Mouse (Mus musculus) layer of hippocampus, adult 9-11 months (tissue): ENCODE measurements around the gene Nell1.

ENCODE experiments used
- DNase-seq: peaks from one replicate; pipeline ENCODE4 v3.0.0; 2022

Gene Nell1

DNA sequence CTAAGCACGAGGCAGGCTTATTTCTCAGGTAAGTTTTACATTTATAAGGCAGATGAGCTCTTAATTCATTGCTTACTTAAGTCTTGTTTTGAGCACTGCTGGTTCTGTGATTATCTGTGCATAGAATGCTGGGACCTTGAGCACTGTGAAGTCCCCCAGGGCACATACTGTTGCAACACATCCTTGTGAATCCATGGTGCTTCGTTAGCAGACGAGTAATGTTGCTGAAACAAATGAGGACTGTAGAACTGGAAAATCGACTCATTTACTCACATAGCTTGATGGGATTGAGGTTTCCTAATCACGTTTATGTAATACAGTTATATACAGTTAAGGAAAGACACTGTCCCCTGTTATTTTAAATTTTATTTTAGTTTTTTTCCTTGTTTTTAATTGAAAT lies 364.1 kb downstream of the Nell1 start:
- no peak for DNase-seq

DNA sequence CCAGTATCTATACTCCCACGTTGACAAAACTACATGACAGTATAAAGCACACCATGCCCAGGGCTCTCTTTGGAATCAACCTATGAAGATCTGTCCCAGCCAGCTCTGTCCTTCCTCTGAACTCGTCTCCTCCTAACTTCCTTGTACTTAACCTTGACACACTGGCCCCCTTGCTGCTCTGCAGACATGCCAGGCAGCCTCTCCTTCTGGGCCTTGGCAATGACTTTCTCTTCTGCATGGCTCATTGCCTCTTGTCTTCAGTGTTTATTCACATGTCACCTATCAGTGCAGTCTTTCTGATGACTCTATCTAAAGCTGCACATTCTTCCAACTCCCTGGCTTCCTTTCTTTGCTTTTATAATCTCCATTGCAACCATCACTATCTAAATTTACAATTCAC lies 376.9 kb downstream of the Nell1 start:
- no peak for DNase-seq

DNA sequence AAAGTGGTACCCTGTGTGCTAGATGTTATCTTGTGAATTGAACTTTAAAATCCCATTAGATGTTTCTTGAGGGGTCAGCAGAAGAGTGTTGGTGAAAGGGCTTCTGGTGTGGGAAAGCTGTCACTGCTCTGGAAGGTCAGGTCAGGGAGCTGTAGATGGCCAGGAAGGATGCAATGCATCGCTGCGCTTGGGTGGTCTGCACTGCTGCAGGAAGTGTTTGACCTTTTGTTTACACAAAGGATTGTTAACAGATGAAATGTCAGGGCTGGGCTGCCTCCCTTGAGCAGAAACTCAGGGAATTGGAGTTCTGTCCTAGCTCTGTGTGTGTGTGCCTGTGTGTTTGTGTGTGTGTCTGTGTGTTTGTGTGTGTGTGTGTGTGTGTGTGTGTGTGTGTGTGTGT lies 382.5 kb downstream of the Nell1 start:
- DNase-seq: no peak

DNA sequence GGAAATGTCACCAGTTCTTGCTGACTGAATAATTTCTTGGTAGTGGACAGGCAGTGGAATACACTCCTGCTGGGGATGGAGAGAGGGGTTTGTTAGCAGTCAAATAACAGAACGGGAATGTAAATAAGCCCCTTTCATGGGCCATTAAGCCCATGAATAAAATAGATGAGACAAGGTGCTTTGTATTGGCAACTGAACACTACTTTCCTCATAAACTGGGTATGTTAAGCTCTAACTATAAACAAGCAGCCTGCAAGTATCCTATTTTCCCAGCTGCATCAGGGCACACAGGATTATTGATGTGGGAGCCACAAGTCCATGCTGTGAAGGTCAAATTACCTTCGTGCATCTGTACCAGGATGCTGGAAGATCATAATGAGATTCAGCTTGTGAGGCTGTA lies 387.4 kb downstream of the Nell1 start:
- no peak for DNase-seq

DNA sequence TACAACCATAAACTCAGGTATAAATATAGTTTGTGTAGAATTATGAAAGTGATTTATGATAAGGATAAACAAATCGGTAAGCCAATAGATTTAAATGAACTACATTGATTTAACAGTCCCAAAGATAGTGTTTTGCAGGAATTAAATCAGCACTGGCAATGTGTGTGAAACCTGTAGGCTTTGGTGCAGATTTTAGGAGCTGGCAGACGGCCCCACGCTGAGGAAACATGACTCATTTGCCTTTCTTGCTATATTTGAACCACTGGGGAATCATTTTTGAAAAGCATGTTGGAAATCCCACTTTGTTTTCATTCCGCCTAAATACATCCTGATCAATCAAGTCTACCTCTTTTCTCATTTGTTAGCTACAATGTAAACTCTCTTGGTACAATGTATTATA lies 400.2 kb downstream of the Nell1 start:
- peak; percentile 80 for DNase-seq

- DNase-seq: no peak
Measured at GRCm38 (mm10) chr7:50410421-50410820, 435.8 kb downstream of the Nell1 start.

DNA sequence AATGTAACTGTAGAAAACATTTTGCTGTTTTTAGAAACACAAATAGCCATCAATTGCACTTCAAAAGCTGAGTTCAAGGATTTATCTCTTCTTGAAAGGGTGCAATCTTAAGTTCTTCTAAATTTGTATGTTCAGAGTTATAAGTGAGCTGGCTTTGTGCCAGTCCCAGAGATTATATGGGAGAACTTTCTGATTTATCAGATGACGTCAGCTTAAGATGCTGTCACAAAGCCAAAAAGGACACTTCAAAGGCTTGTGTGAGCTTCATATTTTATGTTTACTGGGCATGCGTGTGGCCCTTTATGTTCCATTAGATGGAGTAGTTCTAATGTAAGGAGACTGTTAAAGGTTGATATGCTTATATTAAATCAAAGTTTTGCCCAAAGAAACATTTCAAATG lies 445.3 kb downstream of the Nell1 start:
- DNase-seq: no peak

DNA sequence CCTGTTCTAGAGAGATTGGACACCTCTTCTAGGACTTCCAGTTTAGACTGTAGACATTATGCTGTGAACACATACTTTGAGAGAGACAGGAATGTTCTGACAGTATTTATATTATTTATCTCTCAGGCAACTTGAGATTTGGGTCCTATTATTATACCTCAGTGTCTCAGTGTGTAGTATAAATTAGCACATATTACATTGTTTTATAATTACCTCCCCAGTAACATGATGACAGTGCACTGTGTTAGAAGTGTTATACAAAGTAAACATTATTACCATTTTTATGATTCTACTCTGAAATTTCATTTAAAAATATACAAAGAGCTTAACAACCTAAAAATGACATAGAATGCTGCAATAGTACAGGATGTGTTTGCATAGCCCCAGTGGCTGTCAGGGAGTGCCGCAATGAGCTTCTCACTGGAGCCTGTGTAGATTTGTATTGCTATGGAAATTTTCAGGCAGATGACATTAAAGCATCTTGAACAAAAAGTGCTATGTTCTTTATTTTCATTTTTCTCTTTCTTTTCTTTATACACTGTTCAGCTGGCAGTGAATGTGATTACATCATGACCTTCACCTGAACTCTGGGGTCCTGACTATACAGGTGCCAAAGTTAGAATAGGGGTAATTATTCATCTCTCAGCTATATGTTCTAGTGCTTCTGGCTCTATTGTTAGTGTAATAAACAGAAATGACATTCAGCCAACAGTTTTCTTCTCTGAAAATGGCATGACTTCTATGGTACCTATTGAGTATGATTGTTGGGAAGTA lies 447.9 kb downstream of the Nell1 start:
- no peak for DNase-seq

GRCm38 (mm10) chr7:50429725-50430124 lies 455.1 kb downstream of the Nell1 start:
- no peak for DNase-seq

GRCm38 (mm10) chr7:50441237-50441636 lies 466.6 kb downstream of the Nell1 start:
- DNase-seq: peak; percentile 57

GRCm38 (mm10) chr7:50447316-50447715 lies 472.7 kb downstream of the Nell1 start:
- no peak for DNase-seq

DNA sequence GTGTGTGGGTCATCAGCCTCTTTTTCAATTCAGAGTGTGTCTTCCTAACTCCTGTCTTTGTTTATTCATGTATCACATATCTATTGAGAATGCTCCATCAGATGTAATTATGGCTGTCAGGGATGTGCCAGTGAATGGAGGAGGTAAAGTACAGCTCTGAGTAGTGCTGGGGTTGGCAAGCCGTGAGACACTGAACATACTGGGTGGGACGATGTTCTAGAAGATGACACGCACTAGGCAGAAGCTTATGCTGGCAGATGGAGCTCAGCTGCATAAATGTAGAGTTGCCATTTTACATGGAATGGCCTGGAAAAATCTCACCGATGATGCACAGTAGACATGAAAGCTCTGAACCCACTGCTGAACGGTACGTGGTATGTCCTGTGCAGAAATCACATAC lies 493.1 kb downstream of the Nell1 start:
- peak; percentile 14 for DNase-seq

- DNase-seq: no peak
Measured at GRCm38 (mm10) chr7:50470555-50470954, 495.9 kb downstream of the Nell1 start.

- no peak for DNase-seq
Measured at GRCm38 (mm10) chr7:50482011-50482410, 507.3 kb downstream of the Nell1 start.

DNA sequence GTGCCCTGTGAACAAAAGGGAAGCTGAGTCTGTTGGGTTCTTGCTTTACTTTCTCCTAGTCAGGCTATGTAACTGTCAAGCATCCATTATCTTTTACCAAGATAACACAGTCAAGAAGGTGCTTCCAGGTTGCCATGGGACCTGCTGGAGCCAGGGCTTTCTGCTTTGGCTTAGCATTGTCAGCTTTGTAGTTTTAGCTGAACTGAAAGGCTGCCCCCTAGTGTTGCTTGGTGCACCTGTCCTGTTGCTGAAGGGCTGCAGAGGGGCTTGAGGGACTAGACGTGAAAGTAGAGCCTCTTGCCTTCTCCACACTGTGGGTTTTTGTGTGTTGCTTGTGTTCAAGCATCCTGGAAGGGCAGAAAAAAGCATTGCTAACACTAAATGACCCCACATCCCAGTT lies 510.6 kb downstream of the Nell1 start:
- DNase-seq: peak; percentile 11

GRCm38 (mm10) chr7:50486884-50487420 lies 512.3 kb downstream of the Nell1 start:
- no peak for DNase-seq

GRCm38 (mm10) chr7:50501562-50501961 lies 526.9 kb downstream of the Nell1 start:
- no peak for DNase-seq

DNA sequence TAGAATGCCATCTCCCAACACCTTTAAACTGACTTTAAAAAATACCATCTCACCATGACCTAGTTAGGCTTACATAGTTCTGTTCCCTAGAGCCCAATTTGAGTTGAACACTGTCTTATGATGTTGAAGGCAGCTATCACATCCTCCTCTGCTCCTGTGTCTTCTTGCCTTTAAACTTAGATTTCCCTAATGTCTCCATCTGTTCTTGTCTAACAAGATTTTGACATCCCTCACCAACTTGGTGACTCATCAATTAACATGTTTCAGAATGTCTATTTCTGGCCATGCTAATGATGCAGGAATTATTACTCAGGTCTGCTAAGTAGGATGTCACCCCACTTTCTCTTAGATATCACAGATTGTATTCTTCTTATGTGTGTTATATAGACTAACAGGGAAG lies 532.4 kb downstream of the Nell1 start:
- peak; percentile 12 for DNase-seq

- no peak for DNase-seq
Measured at GRCm38 (mm10) chr7:50514830-50515229, 540.2 kb downstream of the Nell1 start.

GRCm38 (mm10) chr7:50516681-50517080 lies 542.0 kb downstream of the Nell1 start:
- no peak for DNase-seq

- no peak for DNase-seq
Measured at GRCm38 (mm10) chr7:50543373-50543772, 568.7 kb downstream of the Nell1 start.

GRCm38 (mm10) chr7:50549572-50549971 lies 574.9 kb downstream of the Nell1 start:
- DNase-seq: peak; percentile 31

GRCm38 (mm10) chr7:50551426-50551825 lies 576.8 kb downstream of the Nell1 start:
- DNase-seq: peak; percentile 26

DNA sequence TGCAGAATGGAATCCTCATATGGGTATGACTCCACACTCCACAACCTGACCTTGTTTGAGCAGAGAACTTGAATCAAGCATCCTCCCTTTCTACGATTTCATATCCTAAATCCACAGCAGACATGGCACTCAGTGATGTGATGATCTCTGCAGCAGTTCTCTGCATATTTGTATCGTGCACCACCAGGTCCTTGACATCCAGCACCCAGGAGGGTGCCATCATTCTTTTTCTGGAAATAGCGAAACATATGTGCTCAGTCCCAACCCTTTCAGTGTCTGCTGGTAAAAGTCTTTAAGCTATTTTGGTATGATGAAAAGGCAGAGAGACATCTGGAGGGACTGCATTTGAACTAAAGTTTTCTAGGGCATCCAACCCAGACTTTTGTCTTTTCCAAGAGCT lies 588.0 kb downstream of the Nell1 start:
- no peak for DNase-seq

GRCm38 (mm10) chr7:50573841-50574240 lies 599.2 kb downstream of the Nell1 start:
- no peak for DNase-seq
